Mouse (Mus musculus) CH12.LX (cell line): ENCODE measurements at regions not wholly inside any gene's neighbourhood (a gene's known extent, or its start where the extent isn't known, plus 50 kb on each side); places are given as distances from the start of the nearest gene placed in this dataset.

Experiments used
- DNase-seq: peaks from one replicate; pipeline ENCODE4 v3.0.0-alpha.2; 2013; ENCODE audit errors: extremely low read depth
- H3K27ac ChIP-seq: 2 replicates; pipeline ENCODE4 v1.5.1; 2012; ENCODE audit warnings: low read depth, mild to moderate bottlenecking, control low read depth, moderate library complexity; ENCODE audit not compliant: insufficient read depth
- H3K27me3 ChIP-seq: replicated peaks from 2 replicates; pipeline ENCODE3; 2012; ENCODE audit warnings: inconsistent platforms
- H3K36me3 ChIP-seq, 2 experiments: replicated peaks in 1 of 2; 2 replicates each; pipeline versions ENCODE3 to v1.6.1; 2012; ENCODE audit warnings: inconsistent platforms in 1 of 2, low read length in 1 of 2, mild to moderate bottlenecking in 1 of 2, mixed read lengths in 1 of 2, moderate library complexity in 1 of 2; ENCODE audit not compliant: control insufficient read depth in 1 of 2, insufficient read depth in 1 of 2
- H3K4me1 ChIP-seq, 2 experiments: 2 replicates each; pipeline ENCODE4 v1.6.1; 2012; ENCODE audit warnings: inconsistent platforms in 1 of 2, moderate library complexity in 1 of 2; ENCODE audit not compliant: insufficient read depth in 2 of 2, control insufficient read depth in 1 of 2
- H3K4me2 ChIP-seq: 2 replicates; pipeline ENCODE4 v1.6.1; 2012; ENCODE audit warnings: low read depth, mild to moderate bottlenecking, control low read depth; ENCODE audit not compliant: poor library complexity, insufficient read depth, severe bottlenecking
- H3K4me3 ChIP-seq, 3 experiments: fragments of 150-350 bp in 1 of 3; sonication (generic) in 1 of 3; replicated peaks in 1 of 3; 2 replicates each; pipeline versions ENCODE3 to v1.5.1; 2011 to 2012; ENCODE audit warnings: low read depth in 2 of 3, low read length in 2 of 3, mild to moderate bottlenecking in 2 of 3, moderate library complexity in 2 of 3, control low read depth in 1 of 3, improper control_type of control experiment in 1 of 3, inconsistent platforms in 1 of 3, mixed read lengths in 1 of 3; ENCODE audit not compliant: poor library complexity in 1 of 3
- H3K79me2 ChIP-seq: replicated peaks from 2 replicates; pipeline ENCODE4 v1.6.1; 2012; ENCODE audit warnings: mild to moderate bottlenecking, moderate library complexity; ENCODE audit not compliant: control insufficient read depth, poor library complexity, insufficient read depth, severe bottlenecking; ENCODE audit errors: extremely low read depth
- H3K9ac ChIP-seq: 2 replicates; pipeline ENCODE4 v1.6.1; 2012; ENCODE audit warnings: low read depth, mild to moderate bottlenecking, control low read depth, moderate library complexity; ENCODE audit not compliant: insufficient read depth
- H3K9me3 ChIP-seq: replicated peaks from 2 replicates; pipeline ENCODE3; 2012; ENCODE audit warnings: low read length, inconsistent platforms, mixed read lengths
- CHD1 ChIP-seq: IDR thresholded peaks from 2 replicates; pipeline ENCODE4 v1.6.1; 2012; ENCODE audit warnings: low read depth, low read length, improper control_type of control experiment, inconsistent platforms
- CHD2 ChIP-seq: IDR thresholded peaks from 2 replicates; pipeline ENCODE4 v1.6.1; 2011; ENCODE audit warnings: low read length, improper control_type of control experiment
- ELF1 ChIP-seq: IDR thresholded peaks from 2 replicates; pipeline ENCODE4 v1.6.1; 2014; ENCODE audit warnings: low read depth, mild to moderate bottlenecking, inconsistent platforms, low read length, improper control_type of control experiment
- EP300 ChIP-seq: IDR thresholded peaks from 2 replicates; pipeline ENCODE4 v1.6.1; 2011; ENCODE audit warnings: low read length, improper control_type of control experiment
- HCFC1 ChIP-seq: IDR thresholded peaks from 2 replicates; pipeline ENCODE4 v1.6.1; 2012; ENCODE audit warnings: low read depth, mild to moderate bottlenecking, inconsistent platforms, low read length, improper control_type of control experiment
- IRF4 ChIP-seq: IDR thresholded peaks from 2 replicates; pipeline ENCODE4 v1.6.1; 2014; ENCODE audit warnings: low read depth, mild to moderate bottlenecking, inconsistent platforms, low read length, improper control_type of control experiment
- JUN ChIP-seq: IDR thresholded peaks from 2 replicates; pipeline ENCODE4 v1.6.1; 2011; ENCODE audit warnings: low read depth, mild to moderate bottlenecking, low read length, improper control_type of control experiment, moderate library complexity; ENCODE audit not compliant: insufficient read depth
- JUND ChIP-seq: conservative IDR thresholded peaks from 2 replicates; pipeline ENCODE4 v1.6.1; 2011; ENCODE audit warnings: low read depth, low read length, improper control_type of control experiment
- KAT2A ChIP-seq: IDR thresholded peaks from 2 replicates; pipeline ENCODE4 v1.6.1; 2012; ENCODE audit warnings: low read length, improper control_type of control experiment, inconsistent platforms; ENCODE audit not compliant: insufficient replicate concordance
- MAZ ChIP-seq: IDR thresholded peaks from 2 replicates; pipeline ENCODE4 v1.6.1; 2012; ENCODE audit warnings: low read depth, mild to moderate bottlenecking, inconsistent platforms, low read length, improper control_type of control experiment, moderate library complexity
- MXI1 ChIP-seq: IDR thresholded peaks from 2 replicates; pipeline ENCODE4 v1.6.1; 2011; ENCODE audit warnings: mild to moderate bottlenecking, low read depth, low read length, improper control_type of control experiment
- MYC ChIP-seq: IDR thresholded peaks from 2 replicates; pipeline ENCODE4 v1.6.1; 2011; ENCODE audit warnings: low read depth, mild to moderate bottlenecking, improper control_type of control experiment, low read length
- NRF1 ChIP-seq: IDR thresholded peaks from 2 replicates; pipeline ENCODE4 v1.6.1; 2014; ENCODE audit warnings: low read depth, mild to moderate bottlenecking, inconsistent platforms, low read length, improper control_type of control experiment, moderate library complexity
- PAX5 ChIP-seq: IDR thresholded peaks from 2 replicates; pipeline ENCODE4 v1.6.1; 2012; ENCODE audit warnings: low read length, inconsistent platforms, mixed read lengths
- RAD21 ChIP-seq: IDR thresholded peaks from 2 replicates; pipeline ENCODE4 v1.6.1; 2011; ENCODE audit warnings: low read depth, mild to moderate bottlenecking, low read length, improper control_type of control experiment, moderate library complexity
- RCOR1 ChIP-seq: conservative IDR thresholded peaks from 2 replicates; pipeline ENCODE4 v1.6.1; 2012; ENCODE audit warnings: low read depth, mild to moderate bottlenecking, inconsistent platforms, low read length, improper control_type of control experiment
- SMC3 ChIP-seq: IDR thresholded peaks from 2 replicates; pipeline ENCODE4 v1.6.1; 2011; ENCODE audit warnings: low read depth, low read length, improper control_type of control experiment
- TCF12 ChIP-seq: IDR thresholded peaks from 2 replicates; pipeline ENCODE4 v1.6.1; 2014; ENCODE audit warnings: low read depth, mild to moderate bottlenecking, inconsistent platforms, low read length, improper control_type of control experiment
- USF1 ChIP-seq: IDR thresholded peaks from 2 replicates; pipeline ENCODE4 v1.6.1; 2014; ENCODE audit warnings: low read depth, mild to moderate bottlenecking, inconsistent platforms, low read length, improper control_type of control experiment
- ZC3H11A ChIP-seq: IDR thresholded peaks from 2 replicates; pipeline ENCODE4 v1.6.1; 2012; ENCODE audit warnings: low read depth, mild to moderate bottlenecking, inconsistent platforms, low read length, improper control_type of control experiment
- ZKSCAN1 ChIP-seq: IDR thresholded peaks from 2 replicates; pipeline ENCODE4 v1.6.1; 2012; ENCODE audit warnings: low read depth, inconsistent platforms, low read length, improper control_type of control experiment, borderline replicate concordance
- ZNF384 ChIP-seq: IDR thresholded peaks from 2 replicates; pipeline ENCODE4 v1.6.1; 2012; ENCODE audit warnings: low read depth, low read length, improper control_type of control experiment, inconsistent platforms
- dilution Hi-C: fragments of 300-500 bp; cut with MboI; formaldehyde crosslinking; loops from 2 replicates; pipeline ENCODE4 v1.14.3; 2020; ENCODE audit warnings: low sequenced_read_pairs; ENCODE audit not compliant: extremely low pct_unique_long_range_greater_than_20kb, extremely low pct_ligation_motif_present
- in situ Hi-C: fragments of 300-500 bp; cut with MboI; formaldehyde crosslinking; loops from 3 replicates; pipeline ENCODE4 v1.14.3; 2019; ENCODE audit warnings: low sequenced_read_pairs, low pct_ligation_motif_present, low pct_unique_long_range_greater_than_20kb, mixed read lengths

GRCm38 (mm10) chr2:46245717-46246116 lies 1128.5 kb upstream of the Zeb2 start:
- in situ Hi-C loops (no loop called here), dilution Hi-C loops (no loop called here)
- H3K27ac ChIP-seq: no peak overlapping the region

GRCm38 (mm10) chr2:46244697-46245096 lies 1127.5 kb upstream of the Zeb2 start:
- Histone ChIP-seq H3K4me2 (no peak overlapping the region), H3K9me3 (no peaks in the 10 kb centered on the region), H3K9ac (no peak overlapping the region), H3K27ac (no peak overlapping the region), H3K79me2 (no peaks in the 10 kb centered on the region), H3K27me3 (no peaks in the 10 kb centered on the region), H3K36me3 (no peaks in the 10 kb centered on the region), H3K4me3 (no peak overlapping the region), H3K4me1 (peaks cover 0 to 19% of the 10 kb centered on the region in 2 experiments; a peak in 1 of 4 replicates)
- dilution Hi-C loops (no loop called here), in situ Hi-C loops (no loop called here)
- DNase-seq: no peak
- TF ChIP-seq IRF4: no peak
- no peak for TF ChIP-seq RAD21
- TF ChIP-seq MYC: no peak
- no peak for TF ChIP-seq SMC3
- no peak for TF ChIP-seq PAX5
- no peak for TF ChIP-seq ZKSCAN1
- no peak for TF ChIP-seq USF1
- TF ChIP-seq HCFC1: no peak
- TF ChIP-seq JUND: no peak
- TF ChIP-seq KAT2A: no peak
- no peak for TF ChIP-seq CHD1
- TF ChIP-seq TCF12: no peak
- TF ChIP-seq ZNF384: no peak
- no peak for TF ChIP-seq NRF1
- no peak for TF ChIP-seq RCOR1
- no peak for TF ChIP-seq CHD2
- no peak for TF ChIP-seq MAZ

More at GRCm38 (mm10) chr2:46245717-46246116, 1128.5 kb upstream of the Zeb2 start:
- TF ChIP-seq MXI1 (no peak), ELF1 (no peak), ZC3H11A (no peak), EP300 (no peak), JUN (no peak)
- Histone ChIP-seq H3K27me3 (no peaks in the 10 kb centered on the region), H3K4me1 (peaks cover 0 to 10% of the 10 kb centered on the region in 2 experiments; a peak in 1 of 4 replicates), H3K36me3 (no peaks in the 10 kb centered on the region), H3K4me3 (no peak overlapping the region), H3K79me2 (no peaks in the 10 kb centered on the region), H3K9me3 (no peaks in the 10 kb centered on the region), H3K4me2 (peak overlapping the region; percentile 57; the same call in 1 of the 2 replicates), H3K9ac (no peak overlapping the region; the same call in 1 of the 2 replicates)
- DNase-seq: peak; percentile 44
